Mouse (Mus musculus) myocyte (in vitro differentiated cells): Measurements from ENCODE around the gene Fhad1. TPM values are rescaled to one million over a fixed set of nuclear protein-coding genes. Genes with fewer than 3 reads are reported as not detected.

Experiments used
- H3K27me3 ChIP-seq: one replicate; pipeline ENCODE4 v1.6.1; 2011; ENCODE audit not compliant: control insufficient read depth, insufficient read depth, insufficient read length
- H3K36me3 ChIP-seq: one replicate; pipeline ENCODE4 v1.6.1; 2011; ENCODE audit not compliant: control insufficient read depth, insufficient read depth
- H3K4me2 ChIP-seq: one replicate; pipeline ENCODE4 v1.6.1; 2011; ENCODE audit warnings: low read depth, control low read depth
- H3K4me3 ChIP-seq: one replicate; pipeline ENCODE4 v1.5.1; 2011; ENCODE audit warnings: mild to moderate bottlenecking, control low read depth, moderate library complexity
- H3K79me2 ChIP-seq: one replicate; pipeline ENCODE4 v1.6.1; 2011; ENCODE audit not compliant: control insufficient read depth, insufficient read depth
- H3ac ChIP-seq: one replicate; pipeline ENCODE4 v1.6.1; 2011; ENCODE audit not compliant: control insufficient read depth, insufficient read length
- CEBPB ChIP-seq: IDR thresholded peaks from 2 replicates; pipeline ENCODE4 v1.6.1; 2011; ENCODE audit warnings: mild to moderate bottlenecking, moderate library complexity; ENCODE audit not compliant: poor library complexity, insufficient read depth, severe bottlenecking
- E2F4 ChIP-seq: IDR thresholded peaks from one replicate; pipeline ENCODE4 v1.6.1; 2011; ENCODE audit warnings: mild to moderate bottlenecking, control low read depth, moderate library complexity; ENCODE audit not compliant: insufficient read depth
- MAX ChIP-seq: IDR thresholded peaks from one replicate; pipeline ENCODE4 v1.6.1; 2011; ENCODE audit warnings: low read depth, mild to moderate bottlenecking, control low read depth
- MYOD1 ChIP-seq, 3 experiments: IDR thresholded peaks; one replicate each; pipeline ENCODE4 v1.6.1; 2011; ENCODE audit warnings: control low read depth in 2 of 3, low read depth in 2 of 3, mild to moderate bottlenecking in 2 of 3, moderate library complexity in 1 of 3; ENCODE audit not compliant: insufficient read length in 2 of 3, control insufficient read depth in 1 of 3
- MYOG ChIP-seq, 3 experiments: IDR thresholded peaks; one replicate each; pipeline ENCODE4 v1.6.1; 2011; ENCODE audit warnings: control low read depth in 2 of 3, low read depth in 2 of 3, mild to moderate bottlenecking in 2 of 3; ENCODE audit not compliant: insufficient read length in 2 of 3, control insufficient read depth in 1 of 3, insufficient read depth in 1 of 3
- POLR2A ChIP-seq: IDR thresholded peaks from one replicate; pipeline ENCODE4 v1.6.1; 2011; ENCODE audit warnings: low read depth, mild to moderate bottlenecking, control low read depth, moderate library complexity; ENCODE audit not compliant: insufficient read length
- POLR2AphosphoS2 ChIP-seq: IDR thresholded peaks from one replicate; pipeline ENCODE4 v1.6.1; 2011; ENCODE audit warnings: low read depth, control low read depth; ENCODE audit not compliant: insufficient read length
- REST ChIP-seq: IDR thresholded peaks from one replicate; pipeline ENCODE4 v1.6.1; 2011; ENCODE audit warnings: mild to moderate bottlenecking, control low read depth, moderate library complexity; ENCODE audit not compliant: insufficient read depth, insufficient read length
- SRF ChIP-seq: IDR thresholded peaks from one replicate; pipeline ENCODE4 v1.6.1; 2011; ENCODE audit warnings: low read depth; ENCODE audit not compliant: control insufficient read depth, insufficient read length
- TCF12 ChIP-seq: IDR thresholded peaks from one replicate; pipeline ENCODE4 v1.6.1; 2011; ENCODE audit warnings: mild to moderate bottlenecking, control low read depth; ENCODE audit not compliant: poor library complexity, insufficient read depth, severe bottlenecking
- TCF3 ChIP-seq: IDR thresholded peaks from one replicate; pipeline ENCODE4 v1.6.1; 2011; ENCODE audit warnings: low read depth, control low read depth; ENCODE audit not compliant: insufficient read length
- USF1 ChIP-seq: IDR thresholded peaks from one replicate; pipeline ENCODE4 v1.6.1; 2011; ENCODE audit warnings: low read depth, mild to moderate bottlenecking, control low read depth, moderate library complexity
- polyA plus RNA-seq: library from polyadenylated mRNA; unstranded; fragments of >200 nt; fragmentation: generic; extraction: Trizol; gene quantifications from one replicate; pipeline ENCODE4 v1.2.1, GENCODE M21; 2012; ENCODE audit warnings: missing spikeins

The Fhad1 gene
- polyA plus RNA-seq, 1 experiment: 0.17 TPM

DNA sequence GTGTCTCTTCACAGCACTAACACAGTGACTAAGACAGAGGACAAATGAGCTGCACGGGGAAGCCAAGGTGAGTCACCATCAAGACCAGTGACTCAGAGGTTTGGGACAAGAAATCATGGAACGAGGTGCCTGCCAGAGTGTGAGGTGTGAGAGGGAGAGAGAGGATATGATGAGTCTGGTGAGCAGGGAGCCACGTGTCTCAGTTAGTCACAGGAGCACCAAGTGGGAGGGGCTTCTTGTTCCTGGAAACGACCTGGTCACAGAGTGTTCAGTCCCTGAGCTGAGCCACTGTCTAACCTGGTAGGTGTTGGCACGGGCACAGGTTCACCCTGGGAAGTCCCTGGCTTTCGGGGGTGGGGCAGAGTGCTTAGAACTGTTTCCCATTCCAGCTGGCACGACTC, 86.0 kb downstream of the Fhad1 start:
- no peak for TF ChIP-seq POLR2AphosphoS2
- TF ChIP-seq TCF12: no peak
- TF ChIP-seq TCF3: no peak
- TF ChIP-seq MAX: no peak
- Histone ChIP-seq H3K4me3 (no peak overlapping the region), H3ac (no peak overlapping the region), H3K27me3 (no peaks in the 10 kb centered on the region), H3K36me3 (no peaks in the 10 kb centered on the region), H3K79me2 (no peaks in the 10 kb centered on the region), H3K4me2 (no peak overlapping the region)

DNA sequence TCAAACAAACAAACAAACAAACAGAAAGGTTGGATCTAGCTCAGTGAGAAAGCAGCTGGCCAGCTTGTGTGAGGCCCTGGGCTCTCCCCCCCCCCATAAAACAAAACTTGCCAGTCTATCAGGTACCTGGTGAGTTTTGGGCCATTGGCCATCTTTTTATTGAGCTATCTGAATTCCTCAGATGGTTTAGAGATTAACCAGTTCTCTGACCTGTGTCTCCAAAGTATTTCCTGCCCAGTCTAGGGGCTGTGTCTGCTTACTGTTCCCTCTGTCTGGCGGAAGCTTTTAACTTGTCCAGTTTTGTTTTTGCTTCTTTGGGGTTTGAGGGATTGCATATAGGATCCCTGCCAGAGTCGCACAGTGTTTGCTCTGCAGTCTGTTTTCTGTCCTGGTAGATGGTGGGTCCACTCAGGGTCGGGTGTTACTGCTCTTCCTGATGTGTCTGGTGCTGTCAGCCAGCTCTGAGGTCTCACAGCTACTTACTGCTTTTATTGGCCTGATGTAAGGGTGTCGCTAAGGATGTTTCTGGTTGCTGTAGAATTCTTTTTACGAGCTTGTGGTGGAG, 89.0 kb downstream of the Fhad1 start:
- H3K79me2 ChIP-seq: no peaks in the 10 kb centered on the region
- TF ChIP-seq REST (no peak), SRF (no peak), USF1 (no peak), MYOD1 (IDR thresholded peaks at IDR 0.05; ENCODE audit: control insufficient read depth in 1 of 3, insufficient read length in 2 of 3, low read depth in 2 of 3) (no peak), TCF12 (no peak)
- H3K36me3 ChIP-seq: no peaks in the 10 kb centered on the region
- H3K4me2 ChIP-seq: no peak overlapping the region
- H3ac ChIP-seq: no peak overlapping the region
- no peaks in the 10 kb centered on the region for H3K27me3 ChIP-seq
- no peak overlapping the region for H3K4me3 ChIP-seq

DNA sequence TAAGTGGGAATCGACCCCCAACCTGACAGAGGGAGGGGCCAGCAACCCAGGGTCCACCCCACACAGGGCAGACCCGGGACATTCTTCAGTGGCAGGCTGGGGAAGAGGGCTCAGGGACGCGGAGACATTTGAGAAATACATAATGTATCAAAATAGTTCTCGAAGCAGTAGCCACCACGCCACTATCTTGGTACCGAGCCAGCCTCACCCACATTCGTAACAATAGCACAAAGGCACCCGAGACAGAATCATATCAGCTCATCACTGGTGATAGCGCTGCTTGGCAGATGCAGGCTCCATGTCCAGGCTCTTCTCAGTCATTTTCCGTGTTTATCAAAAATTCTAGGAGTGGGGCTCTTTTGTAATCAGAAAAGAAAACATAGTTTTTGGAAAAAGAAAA, 90.9 kb downstream of the Fhad1 start:
- Histone ChIP-seq H3K36me3 (no peaks in the 10 kb centered on the region), H3ac (no peak overlapping the region), H3K4me3 (no peak overlapping the region), H3K27me3 (peaks cover under 1% of the 10 kb centered on the region), H3K79me2 (no peaks in the 10 kb centered on the region), H3K4me2 (no peak overlapping the region)
- no peak for TF ChIP-seq MYOD1 (IDR thresholded peaks at IDR 0.05; ENCODE audit: control insufficient read depth in 1 of 3, insufficient read length in 2 of 3, low read depth in 2 of 3)
- no peak for TF ChIP-seq SRF
- no peak for TF ChIP-seq USF1
- TF ChIP-seq MAX: no peak
- no peak for TF ChIP-seq POLR2A
- TF ChIP-seq POLR2AphosphoS2: no peak
- TF ChIP-seq MYOG (IDR thresholded peaks at IDR 0.05; ENCODE audit: control insufficient read depth in 1 of 3, insufficient read depth in 1 of 3, insufficient read length in 2 of 3, low read depth in 2 of 3): no peak
- no peak for TF ChIP-seq E2F4
- TF ChIP-seq CEBPB: no peak
- no peak for TF ChIP-seq TCF3
- TF ChIP-seq REST: no peak
- no peak for TF ChIP-seq TCF12

DNA sequence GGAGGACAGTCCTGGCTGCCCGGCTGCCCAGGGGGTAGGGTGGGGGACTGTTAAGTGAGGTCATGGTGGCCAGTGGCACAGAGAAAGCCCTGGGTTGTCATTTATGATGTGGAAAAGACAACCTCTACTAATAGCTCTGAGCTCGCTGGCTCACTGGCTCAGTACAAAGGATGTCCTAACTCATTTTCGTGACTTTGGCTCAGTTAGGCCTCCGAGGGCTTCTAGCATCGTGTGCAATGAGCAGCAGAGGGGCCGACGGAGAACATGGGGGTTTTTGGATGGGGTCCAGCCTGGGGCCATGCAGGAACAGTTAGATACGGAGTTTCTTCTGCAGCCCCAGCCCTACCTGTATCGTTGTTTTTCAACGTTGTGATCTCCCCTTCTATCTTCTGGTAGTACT, 94.5 kb downstream of the Fhad1 start:
- Histone ChIP-seq H3K4me2 (no peak overlapping the region), H3ac (no peak overlapping the region), H3K36me3 (no peaks in the 10 kb centered on the region), H3K27me3 (peaks cover 22% of the 10 kb centered on the region), H3K4me3 (no peak overlapping the region), H3K79me2 (no peaks in the 10 kb centered on the region)
- TF ChIP-seq REST (no peak), TCF3 (no peak), POLR2AphosphoS2 (no peak), MYOD1 (IDR thresholded peaks at IDR 0.05; ENCODE audit: control insufficient read depth in 1 of 3, insufficient read length in 2 of 3, low read depth in 2 of 3) (no peak)

DNA sequence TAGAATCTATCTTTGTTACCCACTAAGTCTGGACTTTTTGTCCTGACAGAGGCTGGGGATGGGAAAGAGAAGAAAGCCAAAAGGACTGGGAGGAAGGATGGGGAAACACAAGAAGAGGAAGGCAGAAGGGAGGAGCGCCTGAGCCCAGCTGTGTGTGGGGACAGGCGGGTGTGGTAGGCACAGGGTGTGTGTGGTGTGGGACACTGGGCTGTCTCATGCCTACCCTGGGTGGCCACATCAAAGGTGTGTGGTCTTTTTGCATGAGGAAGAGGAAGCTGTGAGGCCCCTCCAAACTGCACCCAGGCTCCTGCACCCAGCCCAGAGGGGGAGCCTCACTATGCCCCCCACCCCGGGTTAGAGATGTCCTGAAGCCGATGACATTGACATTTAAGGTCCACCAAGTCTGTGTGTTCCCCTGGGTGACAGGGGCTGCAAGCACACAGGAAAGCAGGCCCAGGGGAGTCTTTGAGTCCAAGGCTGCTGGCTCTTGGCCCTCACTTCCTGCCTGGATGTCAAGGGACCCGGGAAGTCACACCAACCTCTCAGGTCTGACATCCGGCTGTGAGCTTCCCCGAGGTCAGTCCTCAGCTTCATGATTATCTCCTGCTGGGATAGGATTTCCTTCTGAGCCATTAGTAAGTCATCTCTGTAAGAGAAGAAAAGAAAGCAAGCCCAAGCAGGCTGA, 97.0 kb downstream of the Fhad1 start:
- Histone ChIP-seq H3K27me3 (peaks cover 22% of the 10 kb centered on the region), H3K36me3 (no peaks in the 10 kb centered on the region), H3ac (no peak overlapping the region), H3K4me2 (no peak overlapping the region), H3K4me3 (no peak overlapping the region), H3K79me2 (no peaks in the 10 kb centered on the region)
- TF ChIP-seq USF1: no peak
- no peak for TF ChIP-seq CEBPB
- no peak for TF ChIP-seq TCF12
- TF ChIP-seq MAX: no peak
- no peak for TF ChIP-seq E2F4
- TF ChIP-seq MYOG (IDR thresholded peaks at IDR 0.05; ENCODE audit: control insufficient read depth in 1 of 3, insufficient read depth in 1 of 3, insufficient read length in 2 of 3, low read depth in 2 of 3): no peak
- no peak for TF ChIP-seq SRF
- no peak for TF ChIP-seq REST
- no peak for TF ChIP-seq TCF3
- no peak for TF ChIP-seq POLR2A
- TF ChIP-seq POLR2AphosphoS2: no peak
- TF ChIP-seq MYOD1 (IDR thresholded peaks at IDR 0.05; ENCODE audit: control insufficient read depth in 1 of 3, insufficient read length in 2 of 3, low read depth in 2 of 3): no peak
